Mouse (Mus musculus): ENCODE measurements around the gene Pmel. TPM values are rescaled to one million over a fixed set of nuclear protein-coding genes. Genes with fewer than 3 reads are reported as not detected.

Gene Pmel
- polyA plus RNA-seq, 1 experiment from 2014 or later: 0.79 TPM

DNA sequence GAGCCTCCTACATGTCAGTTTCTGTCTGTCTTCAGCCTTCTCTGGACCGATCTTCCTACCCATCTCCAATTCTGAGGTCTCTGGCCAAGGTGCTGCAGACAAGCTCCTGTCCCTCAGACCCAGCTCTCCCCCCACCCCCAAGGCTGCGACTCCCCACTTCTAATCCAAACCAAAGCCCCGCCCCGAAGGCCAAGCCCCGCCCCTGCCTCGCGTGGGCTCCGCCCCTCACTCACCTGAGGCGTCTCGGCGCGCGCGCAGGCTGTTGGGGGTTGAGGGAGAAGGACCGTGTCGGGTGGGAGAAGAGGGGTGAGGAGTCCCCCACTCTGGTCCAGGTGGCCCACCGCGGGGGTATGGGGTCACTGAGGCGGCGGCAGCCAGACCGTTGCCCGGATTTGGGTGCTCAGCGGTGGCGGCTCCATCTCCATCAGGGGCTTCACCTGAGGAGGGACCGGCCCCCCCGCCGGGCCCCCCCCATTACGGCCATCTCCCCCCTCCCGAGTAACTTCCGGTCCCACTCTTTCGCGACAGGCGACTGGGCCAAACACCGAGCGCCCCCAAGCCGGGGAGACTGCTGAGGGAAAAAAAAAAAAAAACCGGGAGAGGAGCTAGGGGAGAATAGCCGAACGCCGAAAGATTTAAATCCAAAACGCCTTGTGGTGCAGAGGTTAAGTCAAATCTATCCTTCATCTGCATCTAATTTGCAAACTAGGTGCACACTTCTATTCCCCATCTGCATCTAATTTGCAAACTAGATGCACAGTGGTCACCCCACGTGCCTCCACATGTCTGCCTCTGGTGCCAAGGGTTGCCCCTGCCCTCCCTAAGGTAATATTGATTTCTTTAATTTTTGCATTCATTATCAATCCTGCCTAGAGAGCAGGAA lies 35.0 kb upstream of the Pmel start:
- whole genome bisulfite sequencing: under 1% methylated on average over 42 of the region's 42 CpGs
- Histone ChIP-seq H3K9ac (peak overlapping the region; percentile 85), H3K27ac (peak overlapping the region; percentile 83), H3K9me3 (ENCODE audit: control insufficient read depth, low read length) (no peaks in the 10 kb centered on the region), H3K4me3 (replicated peaks; ENCODE audit: low read length) (peak overlapping the region; percentile 77), H3K4me2 (replicated peaks) (peak overlapping the region; percentile 77), H3K36me3 (replicated peaks; ENCODE audit: control insufficient read depth, insufficient read depth) (no peaks in the 10 kb centered on the region), H3K4me1 (replicated peaks; ENCODE audit: control insufficient read depth, insufficient read depth, low read length) (peaks cover 22% of the 10 kb centered on the region), H3K27me3 (ENCODE audit: control insufficient read depth, insufficient read depth, low read length) (no peaks in the 10 kb centered on the region)
- ATAC-seq (ENCODE audit: low FRiP score) (peak; percentile 72), DNase-seq (ENCODE audit: low spot score) (peak; percentile 57)

DNA sequence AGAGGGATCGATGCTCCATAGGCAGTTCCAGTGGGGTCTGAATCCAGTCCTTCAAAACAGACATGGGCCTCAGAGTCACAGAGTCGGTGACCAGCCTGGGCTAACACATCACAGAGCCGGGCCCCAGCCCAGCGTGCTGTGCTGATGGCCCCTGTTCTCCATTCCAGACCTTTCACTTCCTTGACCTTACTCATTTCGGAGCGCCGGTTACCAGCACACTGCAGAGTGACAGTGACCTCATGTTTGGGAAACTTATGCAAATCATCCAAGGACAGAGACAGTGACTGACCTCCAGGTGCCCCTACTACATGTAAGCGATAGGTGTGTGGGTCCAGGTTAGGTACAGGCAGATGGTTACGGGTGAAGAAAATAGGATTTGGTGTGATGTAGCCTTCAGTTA lies 32.8 kb upstream of the Pmel start:
- Histone ChIP-seq H3K27ac (no peak overlapping the region), H3K4me3 (replicated peaks; ENCODE audit: low read length) (no peak overlapping the region), H3K9ac (no peak overlapping the region), H3K9me3 (ENCODE audit: control insufficient read depth, low read length) (no peaks in the 10 kb centered on the region), H3K27me3 (ENCODE audit: control insufficient read depth, insufficient read depth, low read length) (no peaks in the 10 kb centered on the region), H3K36me3 (replicated peaks; ENCODE audit: control insufficient read depth, insufficient read depth) (peaks cover 1% of the 10 kb centered on the region; the same call in 1 of the 2 replicates), H3K4me1 (replicated peaks; ENCODE audit: control insufficient read depth, insufficient read depth, low read length) (peaks cover 26% of the 10 kb centered on the region), H3K4me2 (replicated peaks) (no peak overlapping the region)
- ATAC-seq (ENCODE audit: low FRiP score): no peak
- DNase-seq (ENCODE audit: low spot score): no peak
- WGBS: 94% methylated on average over 9 of the region's 9 CpGs

DNA sequence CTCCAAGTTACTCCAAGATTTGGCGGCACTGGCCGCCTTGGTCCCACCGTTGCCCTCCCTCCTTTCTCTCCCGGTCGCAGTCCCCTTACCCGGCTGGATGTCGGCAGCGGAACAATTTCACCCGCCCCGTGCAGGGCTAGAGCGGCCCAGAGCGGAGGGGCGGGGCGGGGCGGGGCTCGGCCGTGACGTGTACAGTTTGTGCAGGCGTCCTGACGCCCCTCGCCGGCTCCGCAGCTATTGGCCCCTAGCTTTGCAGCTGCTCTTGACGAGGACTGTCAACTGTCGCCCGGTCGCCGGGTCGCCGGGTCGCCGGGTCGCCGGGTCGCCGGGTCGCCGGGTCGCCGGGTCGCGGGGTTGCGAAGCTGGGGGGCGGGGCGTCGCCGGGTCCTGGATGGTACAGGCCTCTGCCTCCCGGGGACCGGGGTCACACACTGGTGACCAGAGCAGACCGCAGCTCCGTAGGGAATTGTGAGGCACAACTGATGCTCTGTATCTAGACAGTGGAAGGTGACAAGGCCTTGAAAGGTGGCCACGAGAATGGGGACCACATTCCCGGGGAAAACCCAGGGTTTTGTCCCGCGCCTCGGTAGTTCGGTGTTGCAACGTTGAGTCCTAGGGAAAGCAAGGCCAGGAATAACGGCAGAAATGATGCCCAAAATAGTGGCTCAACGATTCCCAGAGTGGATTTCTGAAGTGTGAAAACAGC lies 30.1 kb upstream of the Pmel start, which contains the start of gene Suox:
Gene Suox (minus strand): TSS at position 311 of the 706 bp plus-strand sequence.
- DNase-seq (ENCODE audit: low spot score): peak; percentile 80
- peak within 1 kb of the TSS; percentile 65; the same call in 1 of the 2 replicates for H3K27ac ChIP-seq
- WGBS: under 1% methylated on average over 57 of the region's 60 CpGs

DNA sequence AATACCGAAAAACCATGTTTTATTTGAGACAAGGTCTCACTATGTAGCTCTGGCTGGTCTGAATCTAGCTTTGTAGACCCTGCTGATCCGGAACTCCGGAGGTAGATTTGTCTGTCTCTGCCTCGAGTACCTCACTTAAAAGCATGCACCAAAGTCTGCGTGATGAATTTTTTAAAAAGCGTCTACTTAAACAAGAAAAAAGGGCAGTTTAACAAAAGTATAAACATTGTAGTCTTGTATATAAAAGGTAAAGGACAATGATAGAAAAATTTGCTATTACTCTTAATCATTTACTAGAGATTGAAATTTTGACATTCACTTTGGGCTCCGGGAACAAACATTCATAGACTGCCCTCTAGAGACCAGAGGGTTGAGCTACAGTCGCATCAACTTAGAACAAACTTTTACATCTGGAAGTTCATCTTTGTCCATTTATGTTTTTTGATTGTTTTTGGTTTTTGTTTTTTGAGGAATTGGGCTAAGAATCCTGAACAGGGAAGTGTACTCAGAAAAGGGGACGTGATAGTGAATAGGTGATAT lies 29.5 kb upstream of the Pmel start:
- H3K4me1 ChIP-seq (replicated peaks; ENCODE audit: control insufficient read depth, insufficient read depth, low read length): peaks cover 14% of the 10 kb centered on the region
- peak overlapping the region; percentile 73 for H3K4me3 ChIP-seq (replicated peaks; ENCODE audit: low read length)
- ATAC-seq (ENCODE audit: low FRiP score) (no peak), DNase-seq (ENCODE audit: low spot score) (peak; percentile 75)
- H3K9ac ChIP-seq: peak overlapping the region; percentile 64
- no peaks in the 10 kb centered on the region for H3K27me3 ChIP-seq (ENCODE audit: control insufficient read depth, insufficient read depth, low read length)
- WGBS: 3% methylated on average over 9 of the region's 9 CpGs
- H3K27ac ChIP-seq: peak overlapping the region; percentile 65; the same call in 1 of the 2 replicates
- peaks cover 16% of the 10 kb centered on the region for H3K36me3 ChIP-seq (replicated peaks; ENCODE audit: control insufficient read depth, insufficient read depth)
- peak overlapping the region; percentile 81 for H3K4me2 ChIP-seq (replicated peaks)
- no peaks in the 10 kb centered on the region for H3K9me3 ChIP-seq (ENCODE audit: control insufficient read depth, low read length)

More for the DNA sequence above, 30.1 kb upstream of the Pmel start, which contains the start of gene Suox:
- peak within 1 kb of the TSS; percentile 73 for H3K4me3 ChIP-seq (replicated peaks; ENCODE audit: low read length)
- H3K27me3 ChIP-seq (ENCODE audit: control insufficient read depth, insufficient read depth, low read length): no peaks in the 10 kb centered on the region
- peak; percentile 93 for ATAC-seq (ENCODE audit: low FRiP score)
- peak within 1 kb of the TSS; percentile 64 for H3K9ac ChIP-seq
- peaks cover 14% of the 10 kb centered on the region for H3K4me1 ChIP-seq (replicated peaks; ENCODE audit: control insufficient read depth, insufficient read depth, low read length)
- H3K9me3 ChIP-seq (ENCODE audit: control insufficient read depth, low read length): no peaks in the 10 kb centered on the region
- peaks cover 10% of the 10 kb centered on the region; the same call in 1 of the 2 replicates for H3K36me3 ChIP-seq (replicated peaks; ENCODE audit: control insufficient read depth, insufficient read depth)
- peak within 1 kb of the TSS; percentile 81 for H3K4me2 ChIP-seq (replicated peaks)

DNA sequence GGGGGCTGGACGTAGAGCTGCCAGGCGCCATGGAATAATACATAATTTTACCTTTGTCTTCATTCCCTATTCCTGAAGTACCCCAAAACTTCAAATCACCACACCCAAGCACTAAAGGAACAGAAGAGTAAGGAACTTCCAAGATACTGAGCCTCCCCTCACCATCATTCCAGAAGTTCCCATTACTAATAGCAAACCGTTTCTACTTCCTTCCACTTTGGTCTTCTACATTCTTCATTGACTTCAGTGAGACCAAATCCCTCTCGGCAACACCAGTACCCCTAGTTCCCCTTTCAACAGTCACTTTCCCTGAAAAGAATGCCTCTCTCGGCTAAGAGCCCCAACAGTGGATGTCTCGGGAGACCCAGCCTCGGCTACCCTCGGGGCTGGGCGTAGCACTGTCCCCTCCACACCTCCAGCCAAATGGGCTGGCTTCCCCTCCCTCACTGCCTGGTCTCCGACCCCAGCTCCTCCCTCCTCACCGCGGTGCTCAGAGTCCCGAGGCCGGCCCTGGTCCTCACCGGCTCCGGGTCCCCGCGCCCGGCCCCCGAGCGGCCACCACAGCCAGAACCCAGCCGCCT lies 8.5 kb upstream of the Pmel start:
- WGBS: 1% methylated on average over 21 of the region's 22 CpGs

DNA sequence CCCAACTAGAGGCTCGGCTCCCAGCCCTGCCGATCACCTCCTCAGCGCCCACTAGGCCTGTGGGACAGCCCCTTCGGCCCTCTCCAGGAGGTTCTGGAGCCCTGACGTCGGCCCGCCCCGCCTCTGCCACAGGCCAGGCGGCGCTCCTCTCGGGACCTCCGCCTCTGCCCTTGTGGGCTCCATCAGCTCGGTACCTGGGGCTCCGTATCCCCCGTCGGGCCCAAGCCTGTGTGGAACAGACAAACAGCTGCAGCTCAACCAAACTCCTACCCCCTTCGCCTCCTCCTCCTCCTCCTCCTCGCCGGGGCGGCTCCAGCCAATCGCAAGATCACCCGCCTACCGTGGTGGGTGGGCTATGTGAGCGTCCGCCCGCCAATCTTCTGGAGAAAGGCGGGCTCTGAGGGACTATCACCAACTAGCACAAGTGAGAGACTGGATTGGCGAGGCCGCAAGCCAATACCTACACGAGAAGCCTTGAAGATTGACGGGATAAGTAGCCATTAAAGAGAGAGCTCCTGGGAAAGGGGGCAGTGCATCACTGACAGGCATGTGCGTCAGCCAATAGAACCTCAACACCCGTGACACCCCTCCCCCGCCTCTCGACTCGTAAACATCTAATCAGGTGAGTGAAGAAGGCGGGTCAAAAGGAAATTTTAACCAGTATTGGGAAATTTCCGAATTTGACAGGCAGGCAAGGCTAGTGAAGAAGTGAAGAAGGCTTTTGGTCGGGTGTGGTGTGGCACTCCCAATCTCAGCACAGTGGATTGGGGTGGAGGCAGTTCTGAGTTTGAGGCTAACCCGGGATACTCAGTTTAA lies 7.8 kb upstream of the Pmel start, which contains the start of gene Rab5b:
Gene Rab5b (minus strand): TSS at position 273 of the 816 bp plus-strand sequence.
- H3K9me3 ChIP-seq (ENCODE audit: control insufficient read depth, low read length): no peaks in the 10 kb centered on the region
- H3K27ac ChIP-seq: peak within 1 kb of the TSS; percentile 95
- peak within 1 kb of the TSS; percentile 73 for H3K4me2 ChIP-seq (replicated peaks)
- H3K4me1 ChIP-seq (replicated peaks; ENCODE audit: control insufficient read depth, insufficient read depth, low read length): peaks cover 12% of the 10 kb centered on the region; the same call in 1 of the 2 replicates
- no peaks in the 10 kb centered on the region for H3K27me3 ChIP-seq (ENCODE audit: control insufficient read depth, insufficient read depth, low read length)
- H3K4me3 ChIP-seq (replicated peaks; ENCODE audit: low read length): peak within 1 kb of the TSS; percentile 83
- WGBS: under 1% methylated on average over 40 of the region's 40 CpGs
- ATAC-seq (ENCODE audit: low FRiP score) (peak; percentile 99), DNase-seq (ENCODE audit: low spot score) (peak; percentile 98)
- peak within 1 kb of the TSS; percentile 93 for H3K9ac ChIP-seq
- peaks cover 3% of the 10 kb centered on the region; the same call in 1 of the 2 replicates for H3K36me3 ChIP-seq (replicated peaks; ENCODE audit: control insufficient read depth, insufficient read depth)

More for the DNA sequence above, 8.5 kb upstream of the Pmel start:
- Histone ChIP-seq H3K27me3 (ENCODE audit: control insufficient read depth, insufficient read depth, low read length) (no peaks in the 10 kb centered on the region), H3K4me3 (replicated peaks; ENCODE audit: low read length) (peak overlapping the region; percentile 83), H3K4me2 (replicated peaks) (peak overlapping the region; percentile 66), H3K27ac (peak overlapping the region; percentile 95), H3K9me3 (ENCODE audit: control insufficient read depth, low read length) (no peaks in the 10 kb centered on the region), H3K36me3 (replicated peaks; ENCODE audit: control insufficient read depth, insufficient read depth) (peaks cover 3% of the 10 kb centered on the region; the same call in 1 of the 2 replicates), H3K4me1 (replicated peaks; ENCODE audit: control insufficient read depth, insufficient read depth, low read length) (peaks cover 12% of the 10 kb centered on the region; the same call in 1 of the 2 replicates), H3K9ac (peak overlapping the region; percentile 93)
- ATAC-seq (ENCODE audit: low FRiP score): no peak
- peak; percentile 29 for DNase-seq (ENCODE audit: low spot score)

DNA sequence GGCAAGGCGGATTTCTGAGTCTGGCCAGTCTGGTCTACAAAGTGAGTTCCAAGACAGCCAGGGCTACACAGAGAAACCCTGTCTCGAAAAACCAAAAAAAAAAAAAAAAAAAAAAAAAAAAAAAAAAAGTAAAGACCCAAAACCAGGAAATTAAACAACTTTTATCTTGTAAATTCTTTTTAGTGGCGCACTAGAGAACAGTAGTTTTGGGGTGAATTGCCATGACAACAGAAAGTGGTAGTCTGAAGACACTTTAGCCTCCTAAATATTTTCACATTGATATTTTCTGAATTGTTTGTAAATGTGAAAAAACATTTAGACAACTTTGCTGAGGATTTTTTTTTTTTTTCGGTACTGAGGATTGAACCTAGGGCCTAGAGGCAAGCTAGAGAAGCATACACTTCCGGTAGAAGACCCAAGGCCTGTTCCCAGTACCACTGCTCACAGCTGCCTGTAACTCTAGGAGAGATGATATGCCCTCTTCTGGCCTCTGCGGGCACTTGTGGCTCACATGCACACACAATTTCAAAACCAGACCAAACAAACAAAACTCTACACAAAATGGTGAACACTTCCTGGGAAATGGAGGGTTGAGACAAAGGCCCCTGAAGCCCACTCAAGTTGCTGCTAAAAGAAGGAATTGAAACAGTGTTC lies 6.8 kb upstream of the Pmel start:
- no peak for DNase-seq (ENCODE audit: low spot score)
- Histone ChIP-seq H3K4me3 (replicated peaks; ENCODE audit: low read length) (peak overlapping the region; percentile 36), H3K4me1 (replicated peaks; ENCODE audit: control insufficient read depth, insufficient read depth, low read length) (peaks cover 12% of the 10 kb centered on the region; the same call in 1 of the 2 replicates), H3K27me3 (ENCODE audit: control insufficient read depth, insufficient read depth, low read length) (no peaks in the 10 kb centered on the region), H3K9ac (peak overlapping the region; percentile 46; the same call in 1 of the 2 replicates), H3K4me2 (replicated peaks) (peak overlapping the region; percentile 73), H3K36me3 (replicated peaks; ENCODE audit: control insufficient read depth, insufficient read depth) (peaks cover 3% of the 10 kb centered on the region; the same call in 1 of the 2 replicates), H3K9me3 (ENCODE audit: control insufficient read depth, low read length) (no peaks in the 10 kb centered on the region), H3K27ac (peak overlapping the region; percentile 78)
- ATAC-seq (ENCODE audit: low FRiP score): no peak
- 87% methylated on average over 6 of the region's 6 CpGs for WGBS

DNA sequence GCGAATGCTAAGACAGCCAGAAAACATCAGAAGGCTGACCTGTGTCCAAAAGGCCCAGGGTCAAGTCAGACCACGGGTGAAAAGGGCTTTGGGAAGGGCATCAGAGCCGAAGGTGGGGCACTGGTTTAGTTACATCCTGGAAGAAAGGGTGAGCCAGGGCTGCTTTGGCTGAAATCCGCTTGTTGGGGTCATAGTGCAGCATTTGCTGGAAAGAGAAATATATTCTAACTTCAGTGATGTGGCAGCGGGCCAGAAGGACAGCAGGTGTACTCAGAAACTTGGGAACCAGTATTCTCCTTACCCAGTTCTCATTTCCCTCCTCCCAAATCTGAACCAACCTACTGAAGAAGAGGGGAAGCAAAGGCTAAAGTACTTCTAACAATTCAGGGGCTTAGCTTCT lies 5.0 kb upstream of the Pmel start:
- H3K4me3 ChIP-seq (replicated peaks; ENCODE audit: low read length): no peak overlapping the region
- no peak overlapping the region for H3K27ac ChIP-seq
- no peak for DNase-seq (ENCODE audit: low spot score)
- peaks cover 12% of the 10 kb centered on the region; the same call in 1 of the 2 replicates for H3K4me1 ChIP-seq (replicated peaks; ENCODE audit: control insufficient read depth, insufficient read depth, low read length)
- no peak overlapping the region for H3K9ac ChIP-seq
- 91% methylated on average over 5 of the region's 5 CpGs for WGBS
- no peak for ATAC-seq (ENCODE audit: low FRiP score)
- H3K36me3 ChIP-seq (replicated peaks; ENCODE audit: control insufficient read depth, insufficient read depth): no peaks in the 10 kb centered on the region
- H3K4me2 ChIP-seq (replicated peaks): no peak overlapping the region
- no peaks in the 10 kb centered on the region for H3K27me3 ChIP-seq (ENCODE audit: control insufficient read depth, insufficient read depth, low read length)
- no peaks in the 10 kb centered on the region for H3K9me3 ChIP-seq (ENCODE audit: control insufficient read depth, low read length)

Data from hindbrain, embryonic 14.5 days (tissue).